Mouse (Mus musculus) lung, adult 18-20 months (tissue): ENCODE results near the gene Krtap1-4.
A peak's percentile ranks its signal among the peaks of the same experiment; 100 is the strongest.
"Not testable (repeated sequence)": the region's sequence is repeated elsewhere in the genome, so short reads cannot be mapped to it uniquely, and the experiment has no call there.

Experiments
- DNase-seq, 2 experiments: peaks; one replicate each; pipeline ENCODE4 v3.0.0; 2022; ENCODE audit warnings: mixed read lengths in 2 of 2

The Krtap1-4 gene

DNA sequence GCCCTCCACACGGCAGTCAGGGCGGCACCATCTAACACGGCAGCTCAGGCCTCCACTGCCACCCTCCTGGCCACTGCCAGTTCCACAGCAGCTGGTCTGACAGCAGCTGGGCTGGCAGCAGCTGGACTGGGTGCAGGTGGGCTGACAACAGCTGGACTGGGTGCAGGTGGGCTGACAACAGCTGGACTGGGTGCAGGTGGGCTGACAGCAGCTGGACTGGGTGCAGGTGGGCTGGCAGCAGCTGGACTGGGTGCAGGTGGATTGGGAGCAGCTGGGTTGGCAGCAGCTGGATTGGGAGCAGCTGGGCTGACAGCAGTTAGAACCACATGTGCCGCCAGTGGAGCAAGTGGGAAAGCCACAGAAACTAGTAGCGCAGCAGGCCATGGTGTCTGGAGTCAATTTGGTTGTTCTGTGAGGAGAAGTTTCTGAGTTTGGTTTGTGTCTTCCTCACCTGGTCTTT, at the start of gene Krtap1-4:
Gene Krtap1-4 (minus strand): TSS at position 410 of the 460 bp plus-strand sequence.
- no peak for DNase-seq

DNA sequence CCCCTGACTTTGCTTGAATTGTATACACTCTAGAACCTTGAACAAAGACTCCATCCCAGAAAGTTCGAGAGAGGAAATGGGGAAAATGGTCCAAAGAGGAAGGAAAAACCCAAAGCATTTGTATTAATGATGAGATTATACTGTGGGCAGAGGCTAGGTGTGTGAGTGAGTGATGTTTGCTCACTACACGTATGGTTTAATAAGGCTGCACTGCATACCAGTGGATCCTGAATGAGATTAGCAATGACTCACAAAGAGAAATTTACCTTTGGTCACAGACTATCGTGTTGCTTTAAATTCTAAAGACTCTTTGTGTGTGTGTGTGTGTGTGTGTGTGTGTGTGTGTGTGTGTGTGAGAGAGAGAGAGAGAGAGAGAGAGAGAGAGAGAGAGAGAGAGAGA, 47.4 kb upstream of the Krtap1-4 start:
- no peak for DNase-seq

GRCm38 (mm10) chr11:99628138-99628537, 44.7 kb upstream of the Krtap1-4 start, which contains the start of gene Krtap4-1:
Gene Krtap4-1 (minus strand): TSS chr11:99628238.
- DNase-seq, result no peak

- no peak for DNase-seq
Measured at GRCm38 (mm10) chr11:99620335-99620734, 36.9 kb upstream of the Krtap1-4 start, which contains the start of gene Gm11562. Gene Gm11562 (minus strand): TSS chr11:99620435.

DNA sequence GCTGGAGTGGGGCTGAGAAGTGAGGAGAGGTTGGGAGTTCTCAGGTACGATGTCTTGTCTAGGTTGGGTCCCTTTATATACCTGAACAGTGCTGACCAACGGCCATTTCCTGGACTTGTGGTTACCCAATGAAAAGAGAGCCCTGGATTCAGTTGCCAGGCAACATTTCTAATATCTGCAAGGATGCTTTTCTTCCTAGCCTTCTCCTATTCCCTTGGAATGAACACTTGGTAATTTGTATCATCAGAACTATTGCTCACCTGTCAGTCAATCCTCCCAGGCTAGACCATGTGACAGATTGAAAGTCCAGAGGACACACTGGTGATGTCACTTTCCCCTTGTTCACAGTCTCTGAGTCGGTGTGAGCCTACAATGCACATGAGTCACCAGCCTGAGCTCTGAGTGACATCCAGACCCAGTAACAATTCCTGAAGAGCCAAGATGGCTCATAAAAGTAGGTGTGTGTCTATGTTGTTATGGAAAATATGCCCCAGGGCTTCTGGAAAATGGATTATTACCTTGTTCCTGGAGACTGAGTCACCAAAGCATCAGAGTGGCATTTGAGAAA, 31.4 kb upstream of the Krtap1-4 start, which contains the start of gene Krtap2-4:
Gene Krtap2-4 (minus strand): TSS at position 51 of the 568 bp plus-strand sequence.
- no peak for DNase-seq

DNA sequence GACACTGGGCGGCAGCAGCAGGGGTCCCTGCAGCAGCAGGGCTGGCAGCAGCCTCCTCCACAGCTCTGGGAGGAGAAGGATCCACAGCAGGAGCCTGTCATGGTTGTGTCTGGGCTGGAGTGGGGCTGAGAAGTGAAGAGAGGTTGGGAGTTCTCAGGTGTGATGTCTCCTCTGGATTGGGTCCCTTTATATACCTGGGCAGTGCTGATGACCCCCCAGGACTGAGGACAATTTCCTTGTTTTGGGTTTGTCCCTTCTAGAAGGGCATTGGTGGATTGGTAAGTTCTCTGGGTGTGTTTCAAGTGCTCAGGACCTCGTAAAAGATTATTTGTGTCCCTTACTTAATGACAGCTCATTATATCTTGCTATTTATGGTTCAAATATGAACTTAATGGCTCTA, 26.6 kb upstream of the Krtap1-4 start, which contains the start of gene Gm11937:
Gene Gm11937 (minus strand): TSS at position 101 of the 400 bp plus-strand sequence.
- not testable (repeated sequence) for DNase-seq

- DNase-seq, result no peak
Measured at GRCm38 (mm10) chr11:99609126-99609525, 25.7 kb upstream of the Krtap1-4 start.

DNA sequence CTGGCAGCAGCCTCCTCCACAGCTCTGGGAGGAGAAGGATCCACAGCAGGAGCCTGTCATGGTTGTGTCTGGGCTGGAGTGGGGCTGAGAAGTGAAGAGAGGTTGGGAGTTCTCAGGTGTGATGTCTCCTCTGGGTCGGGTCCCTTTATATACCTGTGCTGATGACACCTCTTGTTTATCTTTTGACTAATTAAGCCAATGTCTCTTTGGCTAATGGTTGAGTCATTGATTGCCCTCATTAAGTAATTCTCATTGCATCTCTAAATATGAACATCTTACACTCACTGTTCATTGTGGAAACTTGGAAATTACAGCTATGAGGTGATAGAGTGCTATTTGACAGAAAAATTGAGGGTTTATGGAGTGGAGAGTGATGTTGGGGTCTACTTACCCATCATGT, 19.8 kb upstream of the Krtap1-4 start, which contains the start of gene Gm11938:
Gene Gm11938 (minus strand): TSS at position 101 of the 400 bp plus-strand sequence.
- not testable (repeated sequence) for DNase-seq

GRCm38 (mm10) chr11:99597742-99598141, 14.3 kb upstream of the Krtap1-4 start, which contains the start of gene Krtap9-3:
Gene Krtap9-3 (minus strand): TSS chr11:99598105.
- DNase-seq, result not testable (repeated sequence)

- DNase-seq, result no peak
Measured at GRCm38 (mm10) chr11:99590981-99591380, 7.5 kb upstream of the Krtap1-4 start, which contains the start of gene Krtap1-3. Gene Krtap1-3 (minus strand): TSS chr11:99591339.

DNA sequence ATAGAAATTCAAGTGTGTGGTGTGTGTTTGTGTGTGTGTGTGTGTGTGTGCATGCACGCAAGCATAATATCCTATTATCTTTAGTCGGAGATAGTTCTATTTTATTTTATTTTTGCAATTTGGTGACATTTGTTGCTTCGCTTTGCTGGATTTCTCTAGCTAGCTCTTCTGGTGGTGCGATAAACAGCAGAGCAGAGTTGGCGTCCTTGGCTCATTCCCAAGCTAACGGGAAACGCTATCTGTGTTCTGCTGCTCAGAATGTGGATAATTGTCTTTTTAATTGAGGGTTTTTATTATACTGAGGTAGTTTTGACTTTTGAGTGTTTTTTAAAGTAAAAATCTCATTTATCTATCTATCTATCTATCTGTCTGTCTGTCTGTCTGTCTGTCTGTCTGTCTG, 1.6 kb upstream of the Krtap1-4 start:
- no peak for DNase-seq

- DNase-seq, result peak in 1 of 2 experiments; percentile 17
Measured at GRCm38 (mm10) chr11:99581564-99581963, 1.9 kb downstream of the Krtap1-4 start.

- DNase-seq, result no peak
Measured at GRCm38 (mm10) chr11:99581051-99581450, 2.4 kb downstream of the Krtap1-4 start.

GRCm38 (mm10) chr11:99580636-99581035, 2.8 kb downstream of the Krtap1-4 start, which contains the start of gene Krtap1-5:
Gene Krtap1-5 (minus strand): TSS chr11:99581016.
- no peak for DNase-seq

DNA sequence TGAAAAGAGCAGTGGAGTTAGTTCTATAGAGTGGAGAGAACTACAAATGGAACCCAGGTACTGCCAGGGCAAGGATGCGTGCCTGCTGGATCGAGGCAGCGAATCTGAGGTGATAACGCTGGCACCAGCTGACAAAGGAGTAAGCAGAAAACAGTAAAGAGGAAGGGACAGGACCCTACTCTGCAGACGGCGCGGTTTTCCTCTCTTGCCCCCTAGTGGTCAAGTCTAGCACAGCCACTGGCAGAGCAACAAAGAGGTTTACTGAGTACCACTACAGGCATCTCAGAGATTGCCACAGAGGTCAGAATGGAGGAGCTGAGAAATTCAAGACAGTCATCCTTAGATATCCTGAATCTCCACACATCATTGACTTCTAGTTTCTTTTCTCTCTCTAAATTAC, 9.3 kb downstream of the Krtap1-4 start:
- peak; percentile 72 to 76 for DNase-seq

DNA sequence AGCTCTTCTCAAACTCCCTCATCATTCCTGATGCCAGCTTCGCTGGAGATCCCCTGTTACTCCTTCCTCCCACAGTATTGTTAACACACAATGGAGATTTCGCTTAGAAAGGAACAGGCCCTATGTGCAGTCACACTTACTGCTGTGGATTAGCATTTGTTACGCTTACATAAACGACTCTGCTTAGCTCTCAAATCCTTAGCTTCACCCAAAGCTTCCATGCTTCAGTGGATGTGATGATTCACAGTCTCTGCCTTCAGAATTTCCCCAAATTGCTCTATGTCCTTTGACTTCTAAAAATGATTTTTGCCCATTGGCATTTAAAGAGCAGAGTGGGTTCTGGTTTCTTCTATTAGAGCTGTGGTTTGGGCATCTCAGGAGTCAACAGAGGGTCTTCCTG, 10.3 kb downstream of the Krtap1-4 start:
- no peak for DNase-seq

GRCm38 (mm10) chr11:99566530-99566929, 16.9 kb downstream of the Krtap1-4 start, which contains the start of gene Krtap3-1:
Gene Krtap3-1 (minus strand): TSS chr11:99566630.
- no peak for DNase-seq

- DNase-seq, result no peak
Measured at GRCm38 (mm10) chr11:99562580-99562979, 20.9 kb downstream of the Krtap1-4 start.

DNA sequence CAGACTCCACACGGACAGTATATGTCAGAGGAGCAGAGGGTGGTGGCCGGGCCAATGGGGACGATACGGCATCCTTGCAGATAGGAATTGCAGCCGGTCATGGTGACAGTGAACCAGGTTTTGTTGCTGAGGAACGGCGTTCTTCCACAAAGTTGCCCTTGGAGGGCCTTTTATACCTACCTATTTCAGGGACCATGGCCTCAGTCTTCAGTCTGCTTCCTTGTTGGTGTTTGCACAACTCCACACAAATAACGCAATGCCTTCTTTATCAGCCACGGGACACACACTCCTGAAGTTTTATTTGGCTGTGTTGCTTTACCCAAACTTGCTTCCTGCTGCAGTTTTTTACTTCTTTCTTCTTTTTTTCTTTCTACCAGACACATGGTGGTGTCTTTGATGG, 24.1 kb downstream of the Krtap1-4 start, which contains the start of gene Gm11939:
Gene Gm11939 (minus strand): TSS at position 101 of the 400 bp plus-strand sequence.
- DNase-seq, result no peak

- no peak for DNase-seq
Measured at GRCm38 (mm10) chr11:99557976-99558745, 25.3 kb downstream of the Krtap1-4 start.

DNA sequence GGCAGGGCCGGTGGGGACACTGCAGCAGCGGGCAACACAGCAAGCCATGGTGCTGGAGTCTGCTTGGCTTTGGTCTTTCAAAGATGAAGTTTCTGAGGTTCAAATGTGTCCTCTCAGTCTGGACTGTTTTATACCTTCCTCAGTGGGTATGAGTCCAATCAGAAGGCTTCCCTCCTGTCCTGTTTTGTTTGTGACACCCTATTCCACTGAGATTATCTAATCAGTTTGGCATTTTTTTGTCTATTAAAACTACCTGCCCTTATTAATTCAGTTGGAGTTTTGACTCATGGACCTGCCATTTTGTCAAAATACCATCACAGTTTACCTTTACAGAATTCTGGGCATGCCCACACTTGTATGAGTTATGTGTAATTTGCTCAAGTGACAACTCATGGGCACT, 26.7 kb downstream of the Krtap1-4 start, which contains the start of gene Krtap3-2:
Gene Krtap3-2 (minus strand): TSS at position 101 of the 400 bp plus-strand sequence.
- no peak for DNase-seq

- DNase-seq, result no peak
Measured at GRCm38 (mm10) chr11:99556195-99556594, 27.3 kb downstream of the Krtap1-4 start.

DNA sequence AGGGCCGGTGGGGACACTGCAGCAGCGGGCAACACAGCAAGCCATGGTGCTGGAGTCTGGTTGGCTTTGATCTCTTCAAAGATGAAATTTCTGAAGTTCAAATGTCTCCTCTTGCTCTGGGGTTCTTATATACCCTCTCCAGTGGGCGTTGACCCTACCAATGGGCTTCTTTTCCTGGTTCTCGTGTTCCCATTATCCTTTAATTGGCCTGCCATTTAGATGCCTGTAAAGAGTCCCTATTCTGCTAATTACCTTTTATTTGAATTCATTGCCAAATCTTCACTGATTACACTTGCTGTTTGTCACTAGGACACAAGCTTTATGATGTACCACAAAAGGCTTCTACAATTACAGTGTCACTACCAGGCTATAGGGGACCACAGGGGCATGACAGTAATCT, 32.7 kb downstream of the Krtap1-4 start, which contains the start of gene Krtap3-3:
Gene Krtap3-3 (minus strand): TSS at position 101 of the 400 bp plus-strand sequence.
- no peak for DNase-seq
